Mouse (Mus musculus) left cerebral cortex, postnatal 25 days (tissue): ENCODE data around the gene Gm44596. TPM values are rescaled to one million over a fixed set of nuclear protein-coding genes. Genes with fewer than 3 reads are reported as not detected.

Experiments used
- DNase-seq, 2 experiments: peaks; one replicate each; pipeline ENCODE4 v3.0.0; 2022; ENCODE audit warnings: low spot score in 2 of 2, mixed read lengths in 1 of 2
- intact Hi-C: fragments of 180-260 bp; cut with DNase I; formaldehyde crosslinking; loops from one replicate; pipeline ENCODE4 v1.15.1; 2025
- total RNA-seq, 2 experiments: library from RNA; stranded (reverse); gene quantifications; 2 replicates each; pipeline ENCODE4 v1.2.3; 2021

Gm44596 gene
- total RNA-seq, 2 experiments from 2014 or later, result not detected

- DNase-seq, result peak in 1 of 2 experiments; percentile 61
- intact Hi-C loops, result no loop called here
Measured at GRCm38 (mm10) chr6:128455835-128456605, 80.7 kb downstream of the Gm44596 start.

Other genes with a start within 250 kb of the Gm44596 start
- gene Tspan9, start 231.9 kb upstream of the Gm44596 start, total RNA-seq, result 10 to 100 TPM; 55.2 to 58.6 TPM
- gene Tead4, start 74.7 kb upstream of the Gm44596 start, total RNA-seq, result under 1 TPM; 0.30 to 0.62 TPM
- 10 to 100 TPM; 16.2 to 22.1 TPM for gene Tulp3, start 19.7 kb upstream of the Gm44596 start, total RNA-seq
- 10 to 100 TPM; 15.7 to 17.2 TPM for gene Rhno1, start 12.6 kb upstream of the Gm44596 start, total RNA-seq
- 1 to 10 TPM; 1.3 to 2.1 TPM for gene Foxm1, start 12.5 kb upstream of the Gm44596 start, total RNA-seq
- under 1 TPM; 0.64 to 0.82 TPM for gene Tex52, start within 50 bp of the Gm44596 start, total RNA-seq
- gene Nrip2, start 23.8 kb downstream of the Gm44596 start, total RNA-seq, result 1 to 10 TPM; 9.9 to 10.0 TPM
- gene Itfg2, start 49.4 kb downstream of the Gm44596 start, total RNA-seq, result 10 to 100 TPM; 25.0 to 30.9 TPM
- 100 to 1,000 TPM; 117 to 119 TPM for gene Fkbp4, start 63.2 kb downstream of the Gm44596 start, total RNA-seq
- not detected for gene Pzp, start 151.2 kb downstream of the Gm44596 start, total RNA-seq
- 10 to 100 TPM; 14.7 to 15.6 TPM for gene A2ml1, start 206.1 kb downstream of the Gm44596 start, total RNA-seq
- not detected for gene Klrb1a, start 248.0 kb downstream of the Gm44596 start, total RNA-seq